In the genomic region with DNA sequence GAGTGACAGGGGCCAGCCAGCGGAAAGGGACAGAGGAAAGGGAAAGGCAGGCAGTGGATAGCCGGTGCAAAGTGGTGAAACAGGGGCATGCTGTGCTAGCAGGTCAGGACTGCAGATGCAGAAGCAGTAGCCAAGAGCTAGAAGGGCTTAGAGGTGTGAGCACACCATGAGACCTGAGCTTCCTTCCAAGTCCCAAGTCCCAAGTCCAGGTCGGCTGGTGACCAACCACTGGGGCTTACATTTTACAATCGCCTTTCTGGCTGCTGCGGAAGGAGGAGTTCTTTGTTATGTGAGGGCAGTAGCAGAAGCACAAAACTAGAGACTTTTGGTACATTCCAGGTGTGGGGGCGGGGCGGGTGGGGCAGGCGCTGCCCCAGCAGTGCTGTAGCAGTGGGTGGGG, we compare ENCODE assay signal across 8 mouse cellular contexts. TPM values are rescaled to one million over a fixed set of nuclear protein-coding genes. Genes with fewer than 3 reads are reported as not detected.
DNase-seq lines count a peak whose midpoint lies in the region; ATAC-seq and TF ChIP-seq lines count a peak whose summit lies in the region.

No protein-coding gene starts in this region.

- H3K4me3 ChIP-seq in liver, adult 2 months (ENCODE audit: insufficient read depth, low read depth, low read length): no peak overlapping the region
- H3K4me3 ChIP-seq in gastrocnemius, adult 2 months: peak overlapping the region; percentile 24
- peak overlapping the region; percentile 20 for H3K4me3 ChIP-seq in intestine, embryonic 15.5 days (replicated peaks)
- no peak overlapping the region for H3K4me3 ChIP-seq in forebrain, embryonic 12.5 days (replicated peaks)
- no peak overlapping the region for H3K4me3 ChIP-seq in left cerebral cortex, adult 2 months

- intact Hi-C loops in gastrocnemius, adult 2 months (cut with DNase I): no loop called here
- intact Hi-C loops in left cerebral cortex, adult 2 months (cut with DNase I): no loop called here

- peaks cover 26% of the 10 kb centered on the region for H3K4me1 ChIP-seq in liver, adult 2 months (ENCODE audit: control insufficient read depth, insufficient read depth, low read length)
- peaks cover 50% of the 10 kb centered on the region for H3K4me1 ChIP-seq in intestine, embryonic 15.5 days (replicated peaks)
- peaks cover 15% of the 10 kb centered on the region for H3K4me1 ChIP-seq in forebrain, embryonic 12.5 days

- ATAC-seq in intestine, embryonic 15.5 days: peak; percentile 84
- no peak for ATAC-seq in forebrain, embryonic 12.5 days (ENCODE audit: low FRiP score)
- no peak for ATAC-seq in erythroid progenitor cell, adult 5-6 weeks (replicated peaks; ENCODE audit: low FRiP score, poor library complexity, severe bottlenecking)

- no peak for TF ChIP-seq POLR2A in liver, adult 2 months (IDR thresholded peaks at IDR 0.05; ENCODE audit: extremely low read depth, insufficient read depth, low read length)

- H3K4me2 ChIP-seq in intestine, embryonic 15.5 days (replicated peaks): peak overlapping the region; percentile 53
- H3K4me2 ChIP-seq in forebrain, embryonic 12.5 days: no peak overlapping the region

- peaks cover 3% of the 10 kb centered on the region; the same call in 1 of the 2 replicates for H3K36me3 ChIP-seq in liver, adult 2 months (ENCODE audit: control insufficient read depth, insufficient read depth, low read length)
- 0 out of 2 replicates have a peak, but pooled peaks cover 3% of the 10 kb centered on the region for H3K36me3 ChIP-seq in intestine, embryonic 15.5 days
- no peaks in the 10 kb centered on the region for H3K36me3 ChIP-seq in forebrain, embryonic 12.5 days (replicated peaks)

- peak; percentile 97 for DNase-seq in liver, adult 2 months (ENCODE audit: extremely low read depth, low read depth, low spot score)
- DNase-seq in liver: no peak
- peak; percentile 81 for DNase-seq in gastrocnemius, adult 2 months
- DNase-seq in lung, postnatal 14 days: peak; percentile 30
- DNase-seq in left cerebral cortex, adult 2 months (ENCODE audit: extremely low spot score in 1 of 2, low spot score in 2 of 2): no peak

- no peak overlapping the region for H3K9ac ChIP-seq in liver, adult 2 months (ENCODE audit: low read depth, low read length)
- H3K9ac ChIP-seq in intestine, embryonic 15.5 days: peak overlapping the region; percentile 40
- H3K9ac ChIP-seq in forebrain, embryonic 12.5 days: no peak overlapping the region

- TF ChIP-seq CTCF in liver, adult 2 months (IDR thresholded peaks at IDR 0.05; ENCODE audit: low read depth, low read length): no peak
- TF ChIP-seq CTCF in gastrocnemius, adult 2 months (IDR thresholded peaks at IDR 0.05): no peak
- no peak for TF ChIP-seq CTCF in left cerebral cortex, adult 2 months (IDR thresholded peaks at IDR 0.05)

- no peaks in the 10 kb centered on the region for H3K27me3 ChIP-seq in liver, adult 2 months (ENCODE audit: control insufficient read depth, insufficient read depth, low read length)
- H3K27me3 ChIP-seq in intestine, embryonic 15.5 days (replicated peaks): no peaks in the 10 kb centered on the region
- no peaks in the 10 kb centered on the region for H3K27me3 ChIP-seq in forebrain, embryonic 12.5 days

- H3K27ac ChIP-seq in liver, adult 2 months (replicated peaks; ENCODE audit: insufficient read depth, low read depth, low read length): peak overlapping the region; percentile 57
- H3K27ac ChIP-seq in gastrocnemius, adult 2 months: peak overlapping the region; percentile 76
- H3K27ac ChIP-seq in intestine, embryonic 15.5 days: peak overlapping the region; percentile 90
- no peak overlapping the region for H3K27ac ChIP-seq in forebrain, embryonic 12.5 days
- H3K27ac ChIP-seq in left cerebral cortex, adult 2 months: no peak overlapping the region

- no peaks in the 10 kb centered on the region for H3K9me3 ChIP-seq in intestine, embryonic 15.5 days
- no peaks in the 10 kb centered on the region for H3K9me3 ChIP-seq in forebrain, embryonic 12.5 days

- 31% methylated on average over 8 of the region's 8 CpGs for WGBS in liver, adult 2 months
- WGBS in intestine, embryonic 15.5 days: 9% methylated on average over 8 of the region's 8 CpGs
- 7% methylated on average over 8 of the region's 8 CpGs for WGBS in forebrain, embryonic 12.5 days

- peaks cover 20% of the 10 kb centered on the region for H3K79me2 ChIP-seq in liver, adult 2 months (ENCODE audit: control insufficient read depth, insufficient read depth, low read length)

RNA-seq across cellular contexts. Expression of a gene that starts 56.5 kb away (rescaled TPM):
- 23.0 and 25.9 TPM in 2 replicates for total RNA-seq in liver, adult 2 months (2014; rRNA removed)
- polyA plus RNA-seq in liver, adult 2 months (2012; rRNA removed): 7.5 and 11.4 TPM in 2 replicates
- 10 to 100 TPM; 17.7 to 18.0 TPM for total RNA-seq in gastrocnemius, adult 2 months (2021)
- polyA plus RNA-seq in intestine, embryonic 15.5 days (2015; fragmentation: Nextera tagmentation; extraction: Ambion mirVana): 61.7 and 63.0 TPM in 2 replicates
- polyA plus RNA-seq in forebrain, embryonic 12.5 days (2016; fragmentation: Nextera tagmentation; extraction: Ambion mirVana): 16.1 and 18.1 TPM in 2 replicates
- total RNA-seq in erythroid progenitor cell, adult 5-6 weeks (2015; ENCODE audit: low replicate concordance): 2.1 and 2.9 TPM in 2 replicates
- 0.76 and 0.77 TPM in 2 replicates for total RNA-seq in erythroid progenitor cell, adult 5-6 weeks (2017; ENCODE audit: low replicate concordance)
- 1 to 10 TPM; 6.9 to 7.5 TPM for total RNA-seq in left cerebral cortex, adult 2 months (2021)

Comparison
In these comparisons a context has a peak if more than half of its experiments do, and no peak if none do; other contexts are left out.
1. DNase-seq: peak in liver, adult 2 months (single experiment), gastrocnemius, adult 2 months (single experiment) and lung, postnatal 14 days (single experiment); none in liver (single experiment) and left cerebral cortex, adult 2 months (0 of 2).
2. H3K27ac ChIP-seq: peak in liver, adult 2 months (single experiment), gastrocnemius, adult 2 months (single experiment) and intestine, embryonic 15.5 days (single experiment); none in forebrain, embryonic 12.5 days (single experiment) and left cerebral cortex, adult 2 months (single experiment).
3. H3K4me3 ChIP-seq: peak in gastrocnemius, adult 2 months (single experiment) and intestine, embryonic 15.5 days (single experiment); none in liver, adult 2 months (single experiment), forebrain, embryonic 12.5 days (single experiment) and left cerebral cortex, adult 2 months (single experiment).